Mouse (Mus musculus) hindbrain, embryonic 11.5 days (tissue): Measurements from ENCODE around the gene Zscan12. TPM values are rescaled to one million over a fixed set of nuclear protein-coding genes. Genes with fewer than 3 reads are reported as not detected.

Experiments used
- ATAC-seq: fragments of 200-750 bp; cut with Nextera tagmentation; 2 replicates; pipeline ENCODE4 v1.8.0; 2017; ENCODE audit warnings: mild to moderate bottlenecking, moderate TSS enrichment, moderate library complexity; ENCODE audit not compliant: low FRiP score
- DNase-seq: peaks from one replicate; pipeline ENCODE4 v3.0.0-alpha.2; 2015; ENCODE audit warnings: low spot score
- H3K27ac ChIP-seq: fragments of 300-500 bp; sonication (generic); 2 replicates; pipeline ENCODE4 v1.5.1; 2014; ENCODE audit warnings: mild to moderate bottlenecking, low read depth, low read length
- H3K27me3 ChIP-seq: fragments of 300-500 bp; sonication (generic); 2 replicates; pipeline ENCODE4 v1.6.1; 2014; ENCODE audit warnings: mild to moderate bottlenecking, low read length, moderate library complexity, mixed read lengths; ENCODE audit not compliant: control insufficient read depth, insufficient read depth
- H3K36me3 ChIP-seq: fragments of 300-500 bp; sonication (generic); 2 replicates; pipeline ENCODE4 v1.6.1; 2014; ENCODE audit warnings: mild to moderate bottlenecking, low read length, moderate library complexity, mixed read lengths; ENCODE audit not compliant: control insufficient read depth, insufficient read depth
- H3K4me1 ChIP-seq: fragments of 300-500 bp; sonication (generic); replicated peaks from 2 replicates; pipeline ENCODE4 v1.6.1; 2014; ENCODE audit warnings: low read length, mixed read lengths; ENCODE audit not compliant: control insufficient read depth, insufficient read depth
- H3K4me2 ChIP-seq: fragments of 300-500 bp; sonication (generic); replicated peaks from 2 replicates; pipeline ENCODE4 v1.6.1; 2014; ENCODE audit warnings: mild to moderate bottlenecking, low read depth, low read length
- H3K4me3 ChIP-seq: fragments of 300-500 bp; sonication (generic); 2 replicates; pipeline ENCODE4 v1.5.1; 2014; ENCODE audit warnings: low read depth, low read length
- H3K9ac ChIP-seq: fragments of 300-500 bp; sonication (generic); 2 replicates; pipeline ENCODE4 v1.6.1; 2014; ENCODE audit warnings: low read depth, low read length
- H3K9me3 ChIP-seq: fragments of 300-500 bp; sonication (generic); 2 replicates; pipeline ENCODE4 v1.6.1; 2016; ENCODE audit warnings: low read length; ENCODE audit not compliant: control insufficient read depth
- WGBS: fragments of 180-500 bp; shearing (Covaris S2); extraction: QIAGEN DNeasy Blood & Tissue Kit; methylation state at CpG from one replicate; pipeline ENCODE4 v1.1.7; 2014; 5-methylcytosine and 5-hydroxymethylcytosine counted together
- polyA plus RNA-seq: library from polyadenylated mRNA; unstranded; fragments of >200 nt; fragmentation: Nextera tagmentation; extraction: Ambion mirVana; gene quantifications from 2 replicates; pipeline ENCODE4 v1.2.1, GENCODE M21; 2014

Zscan12 gene
- polyA plus RNA-seq, 1 experiment from 2014 or later, result 20.3 TPM

DNA sequence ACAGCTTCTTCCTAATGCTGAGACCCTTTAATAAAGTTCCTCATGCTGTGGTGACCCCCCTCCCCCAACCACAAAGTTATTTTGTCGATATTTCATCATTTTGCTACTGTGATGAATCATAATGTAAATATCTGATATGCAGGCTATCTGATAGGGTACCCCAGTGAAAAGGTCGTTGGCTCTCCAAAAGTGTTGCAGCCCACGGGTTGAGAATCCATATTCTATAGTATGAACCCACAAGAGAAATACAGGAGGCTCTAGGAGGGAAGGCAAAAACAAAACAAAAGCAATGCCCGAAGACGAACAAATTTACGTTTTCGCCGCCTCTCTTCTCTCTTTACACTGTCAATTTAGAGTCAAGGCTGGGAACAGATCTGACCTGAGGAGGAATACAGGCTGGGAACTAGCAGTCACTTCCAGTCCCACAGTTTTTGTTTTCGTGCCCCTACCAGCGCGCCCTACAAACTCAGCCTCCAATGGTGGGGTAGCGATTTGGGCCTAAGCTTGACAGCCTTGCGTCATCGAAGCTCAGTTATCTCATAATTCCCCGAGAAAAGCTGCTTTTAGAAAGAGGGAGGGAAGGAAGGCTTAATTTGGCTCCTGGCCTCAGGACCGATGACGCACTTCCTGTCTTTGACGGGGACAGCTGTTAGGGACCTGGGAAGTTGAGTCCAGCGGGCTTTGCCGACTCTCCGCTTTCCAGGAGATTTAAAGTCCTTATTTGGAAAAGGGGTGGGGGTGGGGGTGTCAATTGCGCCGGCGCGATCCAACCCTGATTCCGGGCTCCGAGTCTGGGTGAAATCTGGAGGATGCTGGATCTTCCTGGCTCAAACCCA, 45.6 kb downstream of the Zscan12 start:
- peak overlapping the region; percentile 57 for H3K9ac ChIP-seq
- WGBS, result 4% methylated on average over 27 of the region's 27 CpGs
- H3K27ac ChIP-seq, result 0 out of 2 replicates have a peak overlapping the region, but pooled peaks have one; percentile 4

DNA sequence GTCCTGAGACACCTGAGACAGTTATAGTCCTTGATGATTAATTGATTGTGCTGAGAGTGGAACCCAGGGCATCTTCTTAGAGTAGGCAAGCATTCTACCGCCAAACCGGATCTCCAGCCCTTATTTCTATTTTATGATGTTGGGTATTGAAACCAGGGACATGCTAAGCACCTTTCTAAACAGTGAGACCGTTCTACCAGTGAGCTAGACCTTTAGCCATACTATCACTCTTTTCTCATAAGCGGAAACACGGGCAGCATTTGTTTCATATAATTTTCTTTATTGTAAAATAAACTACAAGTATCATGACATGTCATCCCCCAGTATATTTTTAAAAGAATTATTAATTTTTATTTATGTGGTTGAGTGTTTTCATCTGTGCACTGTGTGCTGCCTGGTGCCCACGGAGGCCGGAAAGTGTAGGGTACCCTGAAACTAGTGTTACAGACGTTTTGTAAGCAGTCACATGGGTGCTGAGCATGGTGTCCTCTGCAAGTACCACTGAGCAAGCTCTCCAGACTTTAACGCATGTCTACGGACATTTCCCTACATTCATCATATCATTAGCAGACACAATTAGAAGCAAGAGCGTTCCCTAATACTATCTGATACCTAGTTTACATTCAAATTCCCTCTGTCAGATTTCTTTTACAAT, 46.3 kb downstream of the Zscan12 start:
- Histone ChIP-seq H3K9ac (peak overlapping the region; percentile 57), H3K27ac (no peak overlapping the region), H3K36me3 (no peaks in the 10 kb centered on the region), H3K27me3 (no peaks in the 10 kb centered on the region), H3K4me3 (peak overlapping the region; percentile 35), H3K4me1 (no peaks in the 10 kb centered on the region), H3K9me3 (no peaks in the 10 kb centered on the region), H3K4me2 (peak overlapping the region; percentile 74)
- ATAC-seq, result peak; percentile 81; the same call in 1 of the 2 replicates
- DNase-seq, result no peak
- WGBS, result 55% methylated on average over 11 of the region's 11 CpGs

More for the DNA sequence above, 45.6 kb downstream of the Zscan12 start:
- H3K4me3 ChIP-seq, result peak overlapping the region; percentile 35
- no peaks in the 10 kb centered on the region for H3K27me3 ChIP-seq
- DNase-seq, result peak; percentile 80
- H3K9me3 ChIP-seq, result no peaks in the 10 kb centered on the region
- ATAC-seq, result peak; percentile 94
- no peaks in the 10 kb centered on the region for H3K36me3 ChIP-seq
- H3K4me1 ChIP-seq, result no peaks in the 10 kb centered on the region
- peak overlapping the region; percentile 74 for H3K4me2 ChIP-seq

DNA sequence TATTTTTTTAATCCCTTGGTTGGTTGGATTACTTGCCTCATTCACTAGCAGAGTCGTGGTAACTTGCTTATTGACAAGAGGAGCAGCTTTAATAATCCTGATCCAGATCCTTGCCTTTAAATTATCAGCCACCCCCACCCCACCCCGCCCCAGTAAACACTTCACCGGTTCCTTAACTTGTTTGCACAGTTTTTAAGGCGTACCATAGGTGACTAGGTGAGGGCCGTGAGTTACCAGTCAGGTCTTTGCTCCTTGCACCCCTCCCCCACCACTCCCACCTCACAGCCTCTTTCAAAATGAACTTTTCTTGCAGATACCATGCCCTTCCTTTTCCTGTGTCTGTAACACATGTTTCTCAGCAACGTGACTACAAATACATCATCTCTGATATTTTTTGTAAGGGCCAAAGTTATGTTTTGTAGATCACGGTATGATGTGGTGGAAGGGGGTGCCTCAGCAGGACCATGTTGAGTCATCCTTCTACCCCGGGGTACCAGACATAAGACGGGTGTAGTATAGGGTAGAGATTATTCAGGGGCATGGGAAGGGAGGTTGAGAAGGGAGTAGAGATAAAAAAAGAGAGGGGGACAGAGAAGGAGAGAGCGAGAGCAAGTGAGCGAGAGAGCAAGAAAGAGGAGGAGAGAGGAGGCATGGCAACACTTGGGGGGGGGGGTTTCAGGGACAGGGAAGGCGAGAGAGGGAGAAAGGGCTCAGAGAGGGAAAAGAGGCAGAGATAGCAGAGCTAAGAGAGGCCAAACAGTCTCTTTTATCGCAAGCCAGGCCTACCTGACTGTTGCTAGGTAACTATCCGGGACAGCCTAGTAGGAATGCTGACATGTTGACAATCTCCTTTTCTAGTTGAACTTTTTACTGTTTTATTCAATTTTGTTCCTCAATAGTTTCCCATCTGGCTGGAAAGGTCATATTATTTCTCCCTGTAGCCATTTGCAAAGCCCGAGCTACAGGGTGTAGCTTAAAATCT, 51.9 kb downstream of the Zscan12 start:
- no peak for ATAC-seq
- H3K27me3 ChIP-seq, result no peaks in the 10 kb centered on the region
- H3K9me3 ChIP-seq, result no peaks in the 10 kb centered on the region
- WGBS, result 70% methylated on average over 15 of the region's 15 CpGs
- no peak overlapping the region for H3K27ac ChIP-seq
- DNase-seq, result no peak
- H3K9ac ChIP-seq, result no peak overlapping the region
- H3K4me3 ChIP-seq, result no peak overlapping the region
- no peaks in the 10 kb centered on the region for H3K36me3 ChIP-seq
- no peak overlapping the region for H3K4me2 ChIP-seq
- H3K4me1 ChIP-seq, result no peaks in the 10 kb centered on the region

DNA sequence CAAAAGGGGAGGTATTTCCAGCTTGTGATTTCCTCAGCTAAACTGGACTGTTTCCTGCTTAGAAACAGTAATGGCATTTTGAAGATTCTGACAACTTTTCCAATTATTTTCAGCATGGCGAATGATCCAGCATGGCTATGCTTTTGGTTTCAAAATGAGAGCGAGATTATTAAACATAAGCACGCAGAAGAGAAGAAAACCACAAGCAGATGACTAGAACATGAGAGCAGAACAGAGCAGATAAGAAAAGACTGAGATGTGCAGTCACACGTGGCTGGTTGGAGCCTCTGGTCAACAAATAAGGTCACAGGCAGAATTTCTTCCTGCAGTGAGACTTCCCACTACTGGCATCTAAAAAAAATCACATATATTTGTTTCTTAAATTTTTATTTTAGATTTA, 52.6 kb downstream of the Zscan12 start:
- no peak overlapping the region for H3K27ac ChIP-seq
- no peaks in the 10 kb centered on the region for H3K27me3 ChIP-seq
- 84% methylated on average over 4 of the region's 4 CpGs for WGBS
- no peaks in the 10 kb centered on the region for H3K4me1 ChIP-seq
- no peak for DNase-seq
- no peak overlapping the region for H3K4me3 ChIP-seq
- H3K9ac ChIP-seq, result no peak overlapping the region
- no peaks in the 10 kb centered on the region for H3K36me3 ChIP-seq
- no peaks in the 10 kb centered on the region for H3K9me3 ChIP-seq
- H3K4me2 ChIP-seq, result no peak overlapping the region
- ATAC-seq, result no peak

GRCm38 (mm10) chr13:21415750-21416149, 53.1 kb downstream of the Zscan12 start:
- no peak overlapping the region for H3K27ac ChIP-seq
- H3K4me3 ChIP-seq, result no peak overlapping the region
- no peaks in the 10 kb centered on the region for H3K27me3 ChIP-seq
- H3K9me3 ChIP-seq, result no peaks in the 10 kb centered on the region
- H3K4me1 ChIP-seq, result no peaks in the 10 kb centered on the region
- 92% methylated on average over 2 of the region's 2 CpGs for WGBS
- H3K36me3 ChIP-seq, result no peaks in the 10 kb centered on the region
- DNase-seq (no peak), ATAC-seq (no peak)
- H3K4me2 ChIP-seq, result no peak overlapping the region
- no peak overlapping the region for H3K9ac ChIP-seq

- no peaks in the 10 kb centered on the region for H3K9me3 ChIP-seq
- DNase-seq (no peak), ATAC-seq (no peak)
- no peak overlapping the region for H3K4me3 ChIP-seq
- no peaks in the 10 kb centered on the region for H3K36me3 ChIP-seq
- no peaks in the 10 kb centered on the region for H3K4me1 ChIP-seq
- H3K27me3 ChIP-seq, result no peaks in the 10 kb centered on the region
- 81% methylated on average over 6 of the region's 6 CpGs for WGBS
- no peak overlapping the region for H3K4me2 ChIP-seq
- H3K9ac ChIP-seq, result no peak overlapping the region
- H3K27ac ChIP-seq, result no peak overlapping the region
Observed at GRCm38 (mm10) chr13:21417298-21418010, 54.8 kb downstream of the Zscan12 start.

- ATAC-seq (no peak), DNase-seq (no peak)
- WGBS, result 69% methylated on average over 6 of the region's 6 CpGs
- Histone ChIP-seq H3K4me3 (no peak overlapping the region), H3K27ac (no peak overlapping the region), H3K4me1 (no peaks in the 10 kb centered on the region), H3K9me3 (no peaks in the 10 kb centered on the region), H3K27me3 (no peaks in the 10 kb centered on the region), H3K9ac (no peak overlapping the region), H3K36me3 (no peaks in the 10 kb centered on the region), H3K4me2 (no peak overlapping the region)
Observed at GRCm38 (mm10) chr13:21418865-21419264, 56.2 kb downstream of the Zscan12 start.
